Mouse (Mus musculus) liver, adult 2 months (tissue): ENCODE results near the gene Cfap57.

Source experiments
- CTCF ChIP-seq: fragments of 200-500 bp; IDR thresholded peaks from 2 replicates; pipeline ENCODE4 v1.5.1; 2011; ENCODE audit warnings: low read depth, low read length, control low read depth
- POLR2A ChIP-seq: fragments of 200-500 bp; IDR thresholded peaks from 2 replicates; pipeline ENCODE4 v1.6.1; 2011; ENCODE audit warnings: low read length, control low read depth; ENCODE audit not compliant: insufficient read depth; ENCODE audit errors: extremely low read depth

DNA sequence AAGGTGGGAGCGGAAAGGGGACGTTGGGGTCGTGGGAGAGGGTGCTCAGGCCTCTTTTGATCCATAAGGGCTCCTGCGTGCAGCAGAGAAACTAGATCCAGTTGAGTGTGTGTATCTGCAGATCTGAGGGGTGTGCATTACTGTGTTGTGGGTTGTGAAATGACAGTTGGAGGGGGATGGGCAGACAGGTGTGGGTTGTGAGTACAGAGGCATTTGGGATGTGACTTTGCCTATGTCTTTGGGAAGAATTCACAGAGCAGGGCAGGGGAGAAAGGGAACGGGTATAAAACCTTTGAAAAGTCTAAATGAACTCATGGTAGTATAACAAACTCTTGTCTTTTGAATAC, 93.3 kb downstream of the Cfap57 start:
- TF ChIP-seq POLR2A = no peak
- TF ChIP-seq CTCF = no peak
